Mouse (Mus musculus) cerebellum, adult 18-20 months (tissue): ENCODE data around the gene Sptbn4.

ENCODE experiments used
- DNase-seq, 2 experiments: peaks; one replicate each; pipeline ENCODE4 v3.0.0; 2021

The Sptbn4 gene

DNA sequence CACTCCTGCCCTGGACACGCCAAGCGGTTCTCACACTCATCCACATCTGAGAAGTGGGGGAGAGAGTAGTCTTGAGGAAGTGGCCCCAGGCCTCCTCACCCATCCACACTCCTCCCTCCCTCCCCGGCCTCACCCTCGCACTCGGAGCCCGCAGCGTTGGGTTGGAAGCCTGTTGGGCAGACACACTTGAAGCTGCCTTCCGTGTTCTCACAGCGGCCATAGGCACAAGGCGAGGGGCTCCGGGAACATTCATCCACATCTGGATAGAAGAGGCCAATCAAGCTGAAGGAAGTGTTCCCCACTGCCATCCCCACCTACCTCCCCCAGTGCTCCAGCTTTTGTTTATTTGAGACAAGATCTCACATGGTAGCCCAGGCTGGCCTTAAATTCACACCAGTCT is 123.3 kb downstream of the Sptbn4 start:
- no peak for DNase-seq

DNA sequence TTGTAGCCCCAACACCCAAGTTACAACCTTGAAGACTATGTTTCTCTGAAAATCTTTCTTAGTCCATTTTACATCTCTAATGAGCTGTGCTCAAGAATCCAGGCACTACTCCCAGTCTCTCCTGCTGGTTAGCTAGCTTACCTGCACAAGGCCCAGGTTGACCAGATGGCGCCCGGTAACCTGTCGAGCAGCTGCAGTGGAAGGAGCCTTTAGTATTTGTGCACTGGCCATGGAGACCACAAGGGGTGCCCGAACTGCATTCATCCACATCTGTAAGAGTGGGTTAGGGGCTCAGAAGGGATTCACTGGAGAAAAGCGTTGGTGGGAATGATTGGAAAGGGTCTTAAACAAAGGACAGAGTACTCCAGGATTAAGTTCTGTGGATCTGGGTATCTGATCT is 124.5 kb downstream of the Sptbn4 start:
- no peak for DNase-seq

DNA sequence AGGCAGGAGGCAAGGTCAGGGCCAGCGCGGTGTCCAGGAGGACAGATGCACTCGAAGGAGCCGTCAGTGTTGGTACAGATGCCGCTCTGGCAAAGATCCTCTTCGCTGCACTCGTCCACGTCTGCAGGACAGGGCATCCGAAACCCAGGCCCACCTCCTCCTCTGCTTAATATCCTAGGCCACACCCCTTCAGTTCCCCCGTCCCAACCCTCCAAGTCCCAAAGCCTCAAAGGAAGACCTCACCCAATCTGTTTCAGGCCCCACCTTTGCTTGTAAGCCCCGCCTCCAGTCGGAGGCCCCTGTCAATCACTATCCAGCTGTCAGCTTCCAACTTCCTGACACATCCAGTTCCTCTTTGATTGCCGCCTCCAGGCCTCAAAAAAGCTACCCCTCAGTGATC is 125.2 kb downstream of the Sptbn4 start:
- DNase-seq: no peak

DNA sequence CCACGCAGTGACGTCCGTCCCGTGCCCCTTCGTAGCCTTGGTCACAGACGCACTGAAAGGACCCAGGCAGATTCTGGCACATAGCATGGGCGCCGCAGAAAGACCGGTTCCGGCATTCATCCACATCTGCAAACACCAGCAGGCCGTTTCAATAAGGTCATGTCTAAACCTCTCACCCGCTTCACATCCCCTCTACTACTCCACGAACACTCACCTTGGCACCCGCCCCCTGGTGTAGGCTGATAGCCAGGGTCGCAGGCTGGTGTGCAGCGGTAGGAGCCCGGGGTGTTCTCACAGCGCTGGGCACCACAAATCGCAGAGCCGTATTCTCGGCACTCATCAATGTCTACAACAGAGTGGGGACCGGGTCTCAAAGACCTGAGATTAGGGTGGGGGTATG is 128.1 kb downstream of the Sptbn4 start:
- no peak for DNase-seq

DNA sequence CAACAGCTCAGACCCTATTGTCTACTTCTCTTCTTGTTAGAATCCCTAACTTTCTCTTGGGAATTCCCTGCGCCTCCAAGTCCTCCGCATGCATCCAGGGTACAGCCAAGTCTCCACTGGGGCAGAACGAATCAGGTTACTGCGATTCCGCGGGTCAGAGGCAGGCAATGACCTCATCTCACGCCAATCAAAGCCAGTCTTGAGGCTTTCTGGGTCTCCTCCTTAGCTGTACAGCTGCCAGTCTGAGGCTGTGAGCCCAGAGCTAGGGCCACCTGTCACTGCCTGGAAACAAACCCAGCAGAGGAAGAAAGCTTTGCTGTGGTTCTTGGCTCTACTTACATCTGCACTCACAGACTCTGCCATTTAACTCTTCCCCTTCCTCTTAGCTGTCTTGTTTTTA is 131.5 kb downstream of the Sptbn4 start:
- DNase-seq: peak in 1 of 2 experiments; percentile 25

DNA sequence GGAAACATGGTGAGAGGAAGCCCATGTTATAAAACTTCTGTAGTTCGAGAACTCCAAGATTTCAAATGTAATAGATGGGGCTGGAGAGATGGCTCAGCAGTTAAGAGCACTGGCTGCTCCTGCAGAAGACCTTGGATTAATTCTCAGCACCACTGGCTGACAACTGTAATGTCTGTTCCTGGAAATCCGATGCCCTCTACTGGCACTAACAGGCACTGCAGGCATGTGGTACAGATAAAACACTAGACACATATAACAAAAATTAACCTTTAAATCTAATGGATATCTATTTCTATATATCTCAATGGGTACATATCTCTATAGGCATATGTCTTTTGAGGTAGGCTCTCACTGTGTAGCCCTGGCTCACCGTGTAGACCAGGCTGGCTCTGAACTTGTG is 133.1 kb downstream of the Sptbn4 start:
- no peak for DNase-seq

DNA sequence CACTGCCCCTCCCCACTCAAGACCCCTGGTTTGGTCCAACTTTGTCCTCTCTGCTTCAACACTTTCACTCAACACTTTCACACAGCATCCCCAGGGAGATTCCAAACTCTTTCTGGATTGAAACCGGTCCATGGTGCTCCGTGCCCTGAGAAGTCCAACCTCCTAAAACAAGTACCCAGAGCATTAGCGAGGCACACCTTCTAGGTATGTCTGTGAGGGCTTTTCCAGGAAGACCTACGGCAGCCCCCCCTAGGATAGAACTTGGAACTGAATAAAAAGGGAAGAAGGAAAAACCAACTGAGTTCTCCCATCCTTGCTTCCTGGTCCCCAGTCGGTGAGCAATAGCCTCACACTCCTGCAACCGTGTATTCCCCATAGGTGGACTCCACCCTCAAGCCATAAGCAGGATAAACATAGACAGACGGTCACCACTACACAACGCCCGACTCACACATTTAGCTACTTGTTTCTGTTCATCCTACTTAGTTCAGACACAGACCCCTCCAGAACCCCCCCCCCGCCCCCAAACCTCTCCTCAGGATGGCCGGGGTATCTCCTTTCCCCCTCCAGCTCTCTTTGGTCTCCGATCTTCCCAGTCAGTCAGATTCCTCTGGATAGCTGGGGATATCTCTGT is 135.7 kb downstream of the Sptbn4 start:
- DNase-seq: no peak

DNA sequence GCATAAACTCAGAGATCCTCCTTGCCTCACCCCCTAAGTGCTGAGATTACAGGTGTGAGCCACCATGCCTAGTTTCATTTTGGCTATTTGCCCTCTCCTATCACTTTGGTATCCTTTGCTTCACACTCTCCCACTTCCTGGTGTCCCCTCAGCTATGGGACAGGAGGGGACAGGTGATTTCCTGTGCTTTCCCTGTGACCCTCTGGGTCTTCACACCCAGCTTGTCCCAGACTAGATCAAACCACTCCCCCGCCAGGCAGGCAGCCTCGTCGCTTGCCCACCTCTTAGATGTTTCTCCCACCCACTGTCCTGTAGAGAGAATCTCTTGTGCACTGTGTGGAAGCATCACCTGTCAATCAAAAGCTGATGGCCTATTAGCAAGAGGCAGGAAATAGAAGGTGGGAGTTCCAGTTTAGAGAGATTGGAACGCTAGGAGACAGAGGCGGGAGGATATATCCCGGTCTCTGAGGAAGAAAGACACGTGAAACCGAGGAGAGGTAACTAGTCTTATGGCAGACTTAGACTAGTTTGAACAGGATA is 136.4 kb downstream of the Sptbn4 start:
- DNase-seq: no peak

DNA sequence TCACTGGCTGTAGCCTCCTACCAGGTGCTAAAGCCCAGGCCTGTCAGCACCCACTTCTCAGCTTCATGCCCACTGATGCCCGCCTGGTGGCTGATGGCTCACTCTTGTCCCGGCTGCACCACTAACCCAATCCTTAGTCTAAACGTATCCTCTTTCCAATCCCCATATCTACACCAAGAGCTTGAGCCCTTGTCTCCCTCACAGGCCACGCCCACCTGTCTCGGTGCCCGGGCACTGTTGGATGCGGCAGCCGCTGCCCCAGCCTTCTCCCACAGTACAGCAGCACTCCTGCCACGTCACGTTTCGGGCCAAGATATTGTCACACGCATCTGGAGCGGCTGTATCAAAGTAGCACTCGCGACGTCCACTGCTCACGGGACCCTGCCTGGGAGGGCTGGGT is 137.2 kb downstream of the Sptbn4 start:
- peak; percentile 57 to 61 for DNase-seq

DNA sequence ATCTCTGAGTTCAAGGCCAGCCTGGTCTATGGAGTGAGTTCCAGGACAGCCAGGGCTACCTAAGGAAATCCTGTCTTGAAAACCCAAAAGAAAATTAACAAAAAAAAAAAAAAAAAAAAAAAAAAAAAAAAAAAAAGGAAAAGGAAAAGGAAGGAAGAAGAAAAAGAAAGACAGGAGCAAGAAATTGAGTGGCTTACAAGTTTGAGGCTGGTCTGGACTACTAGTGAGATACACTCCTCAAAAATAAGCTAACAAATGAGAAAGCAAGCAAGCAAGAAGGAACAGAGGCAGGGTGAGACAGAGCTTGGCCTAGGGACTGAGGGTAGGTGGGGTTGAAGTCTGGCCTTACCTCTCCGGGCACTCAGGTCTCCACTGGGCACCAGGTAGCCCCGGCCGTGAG is 137.7 kb downstream of the Sptbn4 start:
- DNase-seq: no peak

DNA sequence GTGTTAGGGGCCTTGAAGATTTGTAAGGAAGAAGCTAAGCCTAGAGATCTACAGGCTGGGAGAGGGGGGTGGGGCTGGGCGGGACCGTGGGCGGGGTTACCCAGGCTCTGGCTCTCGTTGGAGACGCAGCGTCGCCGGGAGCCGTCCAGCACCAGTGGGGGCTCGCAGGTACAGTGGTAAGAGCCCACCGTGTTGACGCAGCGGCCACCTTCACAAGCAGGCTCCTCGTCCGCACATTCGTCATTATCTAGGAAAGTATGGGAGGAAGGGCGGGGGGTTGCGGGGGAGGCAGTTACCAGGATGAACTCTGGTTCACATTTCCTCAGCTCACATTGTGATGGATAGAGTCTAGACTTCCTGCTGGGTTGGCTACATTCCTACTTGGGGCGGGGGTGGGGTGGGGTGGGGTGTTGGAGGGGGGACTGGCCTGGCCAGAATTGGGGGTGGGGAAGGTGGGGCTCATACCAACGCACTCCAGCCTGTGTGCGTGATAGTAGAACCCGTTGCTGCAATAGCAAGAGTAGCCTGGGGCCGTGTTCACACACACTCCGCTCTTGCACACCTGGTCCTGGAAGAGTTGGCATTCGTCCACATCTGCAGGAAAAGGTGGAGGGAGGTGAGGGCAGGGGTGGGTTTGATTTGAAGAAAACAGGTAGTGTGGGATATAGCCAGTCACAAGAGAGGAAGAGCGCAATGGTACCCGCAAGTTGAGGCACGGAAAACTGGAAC is 138.5 kb downstream of the Sptbn4 start:
- no peak for DNase-seq

DNA sequence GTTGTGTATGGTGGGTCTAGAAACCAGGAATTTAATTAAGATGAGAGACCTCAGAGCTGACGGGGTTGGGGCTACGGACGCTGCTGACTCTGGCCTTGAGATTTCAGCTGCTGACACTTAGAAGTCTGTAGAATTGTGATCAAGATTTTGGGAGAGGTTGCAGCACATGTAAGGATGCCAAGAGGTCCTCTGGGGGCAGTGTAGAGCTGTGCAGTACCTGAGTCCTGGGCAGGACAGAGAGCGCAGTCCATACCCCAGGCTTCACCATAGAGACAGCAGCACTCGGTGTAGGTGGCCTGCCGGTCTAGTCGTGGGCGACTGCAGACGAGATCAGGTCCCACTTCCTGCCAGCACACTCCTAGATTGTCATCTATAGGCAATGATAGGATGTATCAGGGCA is 139.9 kb downstream of the Sptbn4 start:
- no peak for DNase-seq
